Mouse (Mus musculus) brain, embryonic 14.5 days (tissue): ENCODE results near the gene Bcl2l13. TPM values are rescaled to one million over a fixed set of nuclear protein-coding genes. Genes with fewer than 3 reads are reported as not detected.
"Not testable (repeated sequence)": the region's sequence is repeated elsewhere in the genome, so short reads cannot be mapped to it uniquely, and the experiment has no call there.

Source experiments
- DNase-seq: peaks from one replicate; pipeline ENCODE4 v3.0.0-alpha.2; 2011; ENCODE audit warnings: low read depth
- CTCF ChIP-seq: fragments of 200-500 bp; IDR thresholded peaks from 2 replicates; pipeline ENCODE4 v1.5.1; 2012; ENCODE audit warnings: inconsistent platforms, mild to moderate bottlenecking, moderate library complexity, borderline replicate concordance; ENCODE audit not compliant: insufficient read depth, insufficient read length; ENCODE audit errors: extremely low read depth
- POLR2A ChIP-seq: fragments of 200-500 bp; IDR thresholded peaks from 2 replicates; pipeline ENCODE4 v1.6.1; 2012; ENCODE audit warnings: mild to moderate bottlenecking, inconsistent platforms, borderline replicate concordance; ENCODE audit not compliant: poor library complexity, insufficient read depth, insufficient read length, severe bottlenecking; ENCODE audit errors: extremely low read depth
- polyA plus RNA-seq: library from polyadenylated mRNA; depleted of rRNA; stranded (reverse); fragments of >200 nt; gene quantifications from 2 replicates; pipeline ENCODE4 v1.2.3, GENCODE M21; 2012

Gene Bcl2l13
- polyA plus RNA-seq, 1 experiment: 31.3 TPM

DNA sequence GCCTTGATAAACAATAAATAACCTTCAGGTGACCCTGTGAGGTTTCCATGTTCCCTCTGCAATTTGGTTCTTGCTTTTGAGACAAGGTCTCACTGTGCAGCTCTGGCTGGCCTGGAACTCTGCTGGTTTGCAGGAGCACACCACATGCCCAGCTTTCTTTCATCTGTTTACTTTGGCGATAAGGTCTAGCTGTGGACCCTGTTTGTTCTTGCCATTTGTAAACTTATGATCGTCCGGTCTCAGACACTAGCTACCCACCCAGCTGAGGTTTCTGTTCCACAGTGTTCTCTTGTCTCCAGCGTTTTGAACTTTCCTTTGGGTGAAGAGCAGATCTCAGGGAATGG is 28.3 kb upstream of the Bcl2l13 start:
- TF ChIP-seq CTCF (no peak), POLR2A (no peak)
- no peak for DNase-seq

DNA sequence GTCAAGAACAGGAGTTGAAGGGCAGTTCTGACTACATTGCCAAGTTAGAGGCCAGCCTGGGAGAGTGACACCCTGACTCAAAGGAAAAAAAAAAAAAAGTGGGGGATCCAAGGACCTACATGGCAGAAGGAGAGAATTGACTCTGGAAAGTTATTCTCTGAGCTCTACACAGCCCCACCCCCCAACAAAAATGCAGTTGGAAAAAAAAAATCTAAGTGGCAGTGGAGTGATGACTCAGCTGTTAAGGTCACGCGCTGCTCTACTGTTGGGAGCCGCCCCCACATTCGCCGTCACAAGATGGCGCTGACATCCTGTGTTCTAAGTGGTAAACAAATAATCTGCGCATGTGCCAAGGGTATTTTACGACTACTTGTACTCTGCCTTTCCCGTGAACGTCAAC is 24.0 kb upstream of the Bcl2l13 start:
- not testable (repeated sequence) for DNase-seq

DNA sequence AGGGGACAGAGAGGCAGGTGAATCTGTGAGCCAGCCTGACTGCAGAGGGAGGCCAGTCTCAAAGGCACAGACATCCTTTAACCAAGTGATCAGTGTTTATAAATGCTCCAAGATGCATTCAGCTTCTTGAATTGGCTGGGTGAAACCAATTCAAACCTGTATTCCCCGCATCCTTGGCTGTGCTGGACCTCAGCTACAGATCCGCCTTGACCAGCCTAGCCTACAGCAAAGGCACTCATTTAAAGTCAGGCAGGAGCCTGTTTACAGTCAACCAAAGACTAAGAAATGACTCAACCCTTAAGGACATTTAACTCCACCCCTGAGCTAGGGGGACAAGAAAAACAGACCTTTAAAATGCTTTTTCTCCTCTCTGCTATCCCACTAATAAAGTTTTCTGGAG is 16.7 kb upstream of the Bcl2l13 start:
- TF ChIP-seq POLR2A (no peak), CTCF (no peak)
- no peak for DNase-seq

DNA sequence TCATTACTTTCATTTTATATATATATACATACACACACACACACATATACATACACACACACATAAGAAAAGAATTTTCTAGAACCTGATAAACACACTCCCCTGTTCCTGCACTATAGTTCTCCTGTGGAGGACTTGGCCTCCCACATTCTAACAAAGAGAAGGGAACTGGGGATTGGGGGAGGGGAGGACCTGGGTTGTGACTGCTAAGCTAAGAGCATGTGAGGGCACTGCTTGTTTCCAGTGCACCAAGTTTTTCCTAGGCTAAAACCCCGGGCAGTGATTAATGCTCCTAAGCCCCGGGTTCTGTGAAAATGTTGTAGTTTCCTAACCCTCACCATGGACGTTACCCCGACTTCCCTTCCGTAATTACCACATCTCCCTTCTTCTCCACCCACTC is 15.9 kb upstream of the Bcl2l13 start:
- TF ChIP-seq CTCF (no peak), POLR2A (no peak)
- no peak for DNase-seq

DNA sequence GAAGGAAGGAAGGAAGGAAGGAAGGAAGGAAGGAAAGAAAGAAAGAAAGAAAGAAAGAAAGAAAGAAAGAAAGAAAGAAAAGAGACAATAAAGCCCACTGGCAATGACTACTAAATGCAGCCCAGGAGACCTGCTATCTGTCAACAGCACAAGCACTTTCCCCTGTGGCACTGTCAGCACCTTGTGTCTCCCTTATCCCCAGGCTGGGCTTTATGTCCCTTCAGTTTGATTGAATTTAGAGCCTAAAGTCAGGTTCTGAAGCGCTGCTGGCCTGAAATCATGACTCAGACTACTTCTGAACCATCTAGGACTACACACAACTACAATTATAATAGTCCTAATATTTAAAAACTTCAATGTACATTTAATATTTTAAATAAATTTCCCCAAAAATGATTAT is 15.1 kb upstream of the Bcl2l13 start:
- DNase-seq: no peak
- TF ChIP-seq POLR2A (no peak), CTCF (no peak)

DNA sequence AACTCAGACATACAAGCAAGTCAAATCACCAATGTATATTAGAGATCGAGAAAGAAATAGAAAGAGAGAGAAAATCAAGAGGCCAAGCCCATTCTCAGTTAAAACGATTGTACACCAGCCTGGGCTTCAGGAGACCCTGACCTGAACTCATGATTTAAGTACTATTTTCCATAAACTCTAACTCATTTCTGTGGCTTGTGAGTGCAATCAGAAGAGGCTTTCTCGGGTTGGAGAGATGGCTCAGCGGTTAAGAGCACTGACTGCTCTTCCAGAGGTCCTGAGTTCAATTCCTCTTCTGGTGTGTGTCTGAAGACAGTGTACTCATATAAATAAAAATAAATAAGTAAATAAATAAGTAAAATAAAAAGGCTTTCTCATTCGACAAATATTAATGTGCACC is 14.3 kb upstream of the Bcl2l13 start:
- no peak for DNase-seq
- no peak for TF ChIP-seq POLR2A
- TF ChIP-seq CTCF: no peak

DNA sequence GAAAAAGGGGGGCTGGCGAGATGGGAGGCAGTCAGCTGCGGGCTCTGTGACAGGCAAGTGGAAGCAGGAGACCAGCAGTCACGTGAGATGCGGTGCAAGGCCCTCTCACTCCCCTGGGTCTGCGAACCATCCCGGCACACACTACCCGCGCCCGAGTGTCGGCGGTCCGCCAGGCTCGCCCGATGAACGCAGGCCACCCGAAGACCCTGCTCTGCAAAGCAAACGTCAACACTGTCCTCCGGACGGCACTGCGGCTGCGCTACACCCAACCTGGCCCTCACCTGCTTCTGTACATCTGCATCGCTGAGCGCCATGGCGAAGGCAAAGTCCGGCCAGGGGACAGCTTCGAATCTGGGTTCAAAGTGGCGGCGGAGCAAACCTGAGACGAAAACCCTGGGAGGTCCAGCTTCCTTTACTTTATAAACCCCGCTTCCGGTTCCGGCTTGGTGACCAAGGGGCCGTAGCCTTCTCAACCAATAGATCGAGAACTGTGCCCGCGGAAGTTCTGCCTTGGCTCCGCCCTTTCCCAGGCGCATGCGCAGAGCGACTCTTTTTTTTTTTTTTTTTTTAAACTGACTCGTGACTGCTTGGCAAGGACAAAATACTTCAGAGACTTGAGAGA is 13.6 kb upstream of the Bcl2l13 start, which contains the start of gene Atp6v1e1:
TSS of gene Atp6v1e1 (minus strand) at position 487 of the 622 bp plus-strand sequence.
- peak; percentile 98 for DNase-seq
- TF ChIP-seq POLR2A: peak; percentile 23; the same call in 1 of the 2 replicates
- TF ChIP-seq CTCF: no peak

DNA sequence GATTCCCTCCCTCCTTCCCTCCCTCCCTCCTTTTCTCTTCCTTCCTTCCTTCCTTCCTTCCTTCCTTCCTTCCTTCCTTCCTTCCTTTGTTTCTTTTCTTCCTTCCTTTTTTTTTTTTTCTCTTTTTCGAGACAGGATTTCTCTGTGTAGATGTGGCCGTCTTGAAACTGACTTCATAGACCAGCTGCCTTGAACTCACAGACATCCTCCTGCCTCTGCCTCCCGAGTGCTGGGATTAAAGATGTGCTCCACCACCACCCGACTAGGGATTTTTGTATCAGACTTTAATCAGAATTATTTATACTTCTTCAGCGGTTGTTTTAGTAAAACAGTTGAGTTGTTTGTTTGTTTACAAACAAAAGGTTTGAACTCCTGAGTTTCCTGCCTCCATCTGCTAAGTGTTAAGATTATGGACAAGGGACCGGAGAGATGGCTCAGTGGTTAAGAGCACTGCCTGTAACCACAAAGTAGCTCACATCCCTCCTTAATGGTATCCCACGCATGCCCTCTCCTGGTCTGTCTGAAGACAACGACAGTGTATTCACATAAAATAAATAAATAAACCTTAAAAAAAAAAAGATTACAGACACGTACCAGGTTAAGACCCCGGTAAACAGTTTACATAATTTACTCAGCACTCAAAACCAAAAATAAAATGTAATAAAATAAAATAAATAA is 12.9 kb upstream of the Bcl2l13 start:
- peak; percentile 41 for DNase-seq
- TF ChIP-seq POLR2A: no peak
- TF ChIP-seq CTCF: no peak

DNA sequence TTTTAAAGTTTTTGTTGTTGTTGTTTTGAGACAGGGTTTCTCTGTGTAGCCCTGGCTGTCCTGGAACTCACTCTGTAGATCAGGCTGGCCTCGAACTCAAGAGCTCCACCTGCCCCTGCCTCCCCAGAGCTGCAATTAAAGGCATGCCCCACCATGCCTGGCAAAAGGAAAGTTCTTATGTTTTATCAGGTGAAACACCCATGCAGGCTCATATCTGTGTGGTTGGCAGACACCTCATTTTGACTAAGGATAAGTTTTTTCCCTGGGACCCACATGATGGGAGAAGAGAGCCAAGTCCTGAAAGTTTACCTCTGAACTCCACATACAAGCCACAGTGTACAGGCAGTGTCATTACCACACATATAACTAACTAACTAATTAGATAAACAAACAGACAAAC is 6.0 kb upstream of the Bcl2l13 start:
- no peak for TF ChIP-seq POLR2A
- TF ChIP-seq CTCF: no peak
- DNase-seq: no peak

DNA sequence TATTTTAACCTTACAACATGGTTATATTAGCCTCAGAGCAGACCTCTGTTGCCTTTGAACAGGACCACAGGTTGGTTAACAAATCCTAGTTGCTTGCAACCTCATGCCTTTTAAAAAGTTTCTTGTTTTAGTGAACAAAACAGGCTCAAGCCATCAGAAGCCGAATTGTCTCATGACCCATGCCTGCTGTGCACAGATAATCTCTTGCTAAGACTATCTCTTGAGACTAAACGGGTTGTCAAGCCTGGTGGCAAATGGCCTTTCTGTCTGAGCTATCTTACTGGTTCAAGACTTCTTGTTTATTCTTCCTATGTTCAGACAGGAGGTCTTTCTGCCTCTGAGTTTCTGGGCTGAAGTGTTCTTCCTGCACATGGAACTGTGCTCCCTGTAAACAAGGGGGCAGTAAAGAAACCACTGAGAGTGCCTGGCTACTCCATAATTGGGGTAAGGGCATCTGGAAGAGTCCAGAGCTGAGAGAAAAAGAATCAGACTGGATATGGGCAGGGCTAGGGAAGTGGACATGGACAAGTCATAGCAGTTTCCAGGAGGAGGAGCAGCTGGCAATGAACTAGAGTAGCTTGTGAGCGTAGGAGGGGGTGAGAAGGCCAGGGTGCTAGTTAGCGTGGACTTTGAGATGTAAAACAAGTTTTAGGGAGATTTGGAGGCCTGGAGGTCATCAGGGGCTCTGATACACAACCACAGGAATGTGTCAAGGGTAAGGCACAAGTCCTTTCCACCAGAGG is 5.0 kb upstream of the Bcl2l13 start:
- no peak for DNase-seq
- no peak for TF ChIP-seq CTCF
- no peak for TF ChIP-seq POLR2A

DNA sequence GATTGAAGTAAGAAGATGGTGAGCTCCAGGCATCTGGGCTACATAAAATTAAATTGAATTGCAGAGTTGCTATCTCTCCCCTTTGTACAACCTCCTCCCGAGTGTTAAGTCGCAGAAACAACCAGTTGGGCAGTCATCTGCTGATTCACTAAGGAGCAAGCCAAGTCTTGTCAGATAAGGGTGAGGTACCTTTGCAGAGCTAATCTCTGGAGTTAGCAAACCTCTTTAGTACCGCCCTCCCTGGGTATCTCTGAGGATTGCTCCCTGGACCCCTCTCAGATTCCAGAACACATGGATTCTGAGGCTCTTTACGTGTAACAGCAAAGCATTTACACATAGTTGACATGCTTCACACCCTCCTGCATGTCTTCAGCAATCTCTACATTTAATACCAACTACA is 3.9 kb upstream of the Bcl2l13 start:
- DNase-seq: no peak
- no peak for TF ChIP-seq POLR2A
- no peak for TF ChIP-seq CTCF
